Mouse (Mus musculus): Measurements from ENCODE around the gene Ankrd54. TPM values are rescaled to one million over a fixed set of nuclear protein-coding genes. Genes with fewer than 3 reads are reported as not detected.

Ankrd54 gene
- polyA plus RNA-seq, 1 experiment from 2014 or later: 57.7 TPM

- no peak for ATAC-seq (ENCODE audit: insufficient number of reproducible peaks, insufficient read depth, low FRiP score, low TSS enrichment, low read depth)
- H3K4me3 ChIP-seq: no peak overlapping the region
- H3K36me3 ChIP-seq: peaks cover 80% of the 10 kb centered on the region
- WGBS: 91% methylated on average over 6 of the region's 6 CpGs
- H3K27me3 ChIP-seq: no peaks in the 10 kb centered on the region
- H3K4me1 ChIP-seq: peaks cover 15% of the 10 kb centered on the region
- no peak overlapping the region for H3K9ac ChIP-seq
- H3K9me3 ChIP-seq: no peaks in the 10 kb centered on the region
- H3K4me2 ChIP-seq: no peak overlapping the region
- H3K27ac ChIP-seq: no peak overlapping the region
Measured at GRCm38 (mm10) chr15:79057850-79058249, 4.8 kb downstream of the Ankrd54 start.

GRCm38 (mm10) chr15:79056601-79057000 is 6.1 kb downstream of the Ankrd54 start:
- Histone ChIP-seq H3K4me3 (no peak overlapping the region), H3K9me3 (no peaks in the 10 kb centered on the region), H3K27ac (no peak overlapping the region), H3K4me2 (no peak overlapping the region), H3K9ac (no peak overlapping the region), H3K36me3 (peaks cover 87% of the 10 kb centered on the region), H3K4me1 (peaks cover 9% of the 10 kb centered on the region), H3K27me3 (no peaks in the 10 kb centered on the region)
- no peak for ATAC-seq (ENCODE audit: insufficient number of reproducible peaks, insufficient read depth, low FRiP score, low TSS enrichment, low read depth)
- WGBS: 83% methylated on average over 7 of the region's 7 CpGs

- H3K9me3 ChIP-seq: no peaks in the 10 kb centered on the region
- H3K27ac ChIP-seq: no peak overlapping the region
- peaks cover 7% of the 10 kb centered on the region for H3K4me1 ChIP-seq
- H3K27me3 ChIP-seq: no peaks in the 10 kb centered on the region
- no peak overlapping the region for H3K4me3 ChIP-seq
- H3K9ac ChIP-seq: no peak overlapping the region
- ATAC-seq (ENCODE audit: insufficient number of reproducible peaks, insufficient read depth, low FRiP score, low TSS enrichment, low read depth): no peak
- WGBS: 85% methylated on average over 2 of the region's 2 CpGs
- peaks cover 52% of the 10 kb centered on the region for H3K36me3 ChIP-seq
- no peak overlapping the region for H3K4me2 ChIP-seq
Measured at GRCm38 (mm10) chr15:79052366-79052765, 10.3 kb downstream of the Ankrd54 start.

GRCm38 (mm10) chr15:79051461-79052360 is 11.0 kb downstream of the Ankrd54 start:
- Histone ChIP-seq H3K27ac (peak overlapping the region; percentile 44; the same call in 1 of the 2 replicates), H3K4me2 (no peak overlapping the region), H3K9me3 (no peaks in the 10 kb centered on the region), H3K4me3 (no peak overlapping the region), H3K9ac (0 out of 2 replicates have a peak overlapping the region, but pooled peaks have one; percentile 40), H3K36me3 (peaks cover 46% of the 10 kb centered on the region), H3K4me1 (peaks cover 7% of the 10 kb centered on the region), H3K27me3 (no peaks in the 10 kb centered on the region)
- no peak for ATAC-seq (ENCODE audit: insufficient number of reproducible peaks, insufficient read depth, low FRiP score, low TSS enrichment, low read depth)
- 63% methylated on average over 13 of the region's 13 CpGs for WGBS

GRCm38 (mm10) chr15:79050964-79051363 is 11.7 kb downstream of the Ankrd54 start:
- H3K4me1 ChIP-seq: peaks cover 7% of the 10 kb centered on the region
- no peak overlapping the region for H3K9ac ChIP-seq
- no peaks in the 10 kb centered on the region for H3K27me3 ChIP-seq
- peak overlapping the region; percentile 44; the same call in 1 of the 2 replicates for H3K27ac ChIP-seq
- H3K36me3 ChIP-seq: peaks cover 38% of the 10 kb centered on the region
- H3K4me3 ChIP-seq: no peak overlapping the region
- ATAC-seq (ENCODE audit: insufficient number of reproducible peaks, insufficient read depth, low FRiP score, low TSS enrichment, low read depth): no peak
- H3K9me3 ChIP-seq: no peaks in the 10 kb centered on the region
- H3K4me2 ChIP-seq: no peak overlapping the region
- 83% methylated on average over 2 of the region's 2 CpGs for WGBS

GRCm38 (mm10) chr15:79050160-79050845 is 12.4 kb downstream of the Ankrd54 start:
- H3K27me3 ChIP-seq: no peaks in the 10 kb centered on the region
- WGBS: 63% methylated on average over 9 of the region's 9 CpGs
- H3K4me2 ChIP-seq: no peak overlapping the region
- H3K27ac ChIP-seq: no peak overlapping the region
- no peak overlapping the region for H3K4me3 ChIP-seq
- H3K4me1 ChIP-seq: peaks cover 7% of the 10 kb centered on the region
- ATAC-seq (ENCODE audit: insufficient number of reproducible peaks, insufficient read depth, low FRiP score, low TSS enrichment, low read depth): 0 out of 2 replicates have a peak, but pooled peaks have one; percentile 9
- H3K9ac ChIP-seq: no peak overlapping the region
- H3K36me3 ChIP-seq: peaks cover 31% of the 10 kb centered on the region
- no peaks in the 10 kb centered on the region for H3K9me3 ChIP-seq

GRCm38 (mm10) chr15:79048186-79048585 is 14.5 kb downstream of the Ankrd54 start:
- H3K9me3 ChIP-seq: no peaks in the 10 kb centered on the region
- peaks cover 20% of the 10 kb centered on the region for H3K27me3 ChIP-seq
- no peak overlapping the region for H3K4me3 ChIP-seq
- 67% methylated on average over 4 of the region's 4 CpGs for WGBS
- no peak overlapping the region for H3K27ac ChIP-seq
- ATAC-seq (ENCODE audit: insufficient number of reproducible peaks, insufficient read depth, low FRiP score, low TSS enrichment, low read depth): no peak
- no peak overlapping the region for H3K9ac ChIP-seq
- H3K4me1 ChIP-seq: peaks cover 10% of the 10 kb centered on the region
- peaks cover 10% of the 10 kb centered on the region for H3K36me3 ChIP-seq
- H3K4me2 ChIP-seq: no peak overlapping the region

- H3K4me2 ChIP-seq: no peak overlapping the region
- peaks cover 27% of the 10 kb centered on the region for H3K4me1 ChIP-seq
- H3K9ac ChIP-seq: no peak overlapping the region; the same call in 1 of the 2 replicates
- no peaks in the 10 kb centered on the region for H3K36me3 ChIP-seq
- H3K27ac ChIP-seq: no peak overlapping the region
- peaks cover 53% of the 10 kb centered on the region for H3K27me3 ChIP-seq
- no peaks in the 10 kb centered on the region for H3K9me3 ChIP-seq
- no peak for ATAC-seq (ENCODE audit: insufficient number of reproducible peaks, insufficient read depth, low FRiP score, low TSS enrichment, low read depth)
- H3K4me3 ChIP-seq: no peak overlapping the region
- WGBS: 18% methylated on average over 4 of the region's 4 CpGs
Measured at GRCm38 (mm10) chr15:79044837-79045236, 17.9 kb downstream of the Ankrd54 start.

- no peaks in the 10 kb centered on the region for H3K9me3 ChIP-seq
- H3K9ac ChIP-seq: peak overlapping the region; percentile 72
- under 1% methylated on average over 105 of the region's 105 CpGs for WGBS
- peaks cover 39% of the 10 kb centered on the region for H3K4me1 ChIP-seq
- no peaks in the 10 kb centered on the region for H3K36me3 ChIP-seq
- no peak for ATAC-seq (ENCODE audit: insufficient number of reproducible peaks, insufficient read depth, low FRiP score, low TSS enrichment, low read depth)
- H3K27ac ChIP-seq: no peak overlapping the region
- peaks cover 54% of the 10 kb centered on the region for H3K27me3 ChIP-seq
- H3K4me3 ChIP-seq: peak overlapping the region; percentile 64
- H3K4me2 ChIP-seq: peak overlapping the region; percentile 99
Measured at GRCm38 (mm10) chr15:79042721-79043491, 19.8 kb downstream of the Ankrd54 start.

- ATAC-seq (ENCODE audit: insufficient number of reproducible peaks, insufficient read depth, low FRiP score, low TSS enrichment, low read depth): no peak
- peaks cover 54% of the 10 kb centered on the region for H3K27me3 ChIP-seq
- peak within 1 kb of the TSS; percentile 99 for H3K4me2 ChIP-seq
Measured at GRCm38 (mm10) chr15:79041585-79041984, 21.1 kb downstream of the Ankrd54 start, which contains the start of gene Galr3. TSS of gene Galr3 (plus strand) at chr15:79041885.

More at GRCm38 (mm10) chr15:79041585-79041984, 21.1 kb downstream of the Ankrd54 start, which contains the start of gene Galr3:
- Histone ChIP-seq H3K36me3 (peaks cover 11% of the 10 kb centered on the region), H3K9me3 (no peaks in the 10 kb centered on the region), H3K4me3 (peak within 1 kb of the TSS; percentile 64), H3K4me1 (peaks cover 44% of the 10 kb centered on the region), H3K9ac (peak within 1 kb of the TSS; percentile 72), H3K27ac (no peak within 1 kb of the TSS)
- 73% methylated on average over 6 of the region's 6 CpGs for WGBS
